Mouse (Mus musculus) stomach, postnatal 0 days (tissue): ENCODE data around the gene Rbm33. TPM values are rescaled to one million over a fixed set of nuclear protein-coding genes. Genes with fewer than 3 reads are reported as not detected.

Experiments used
- ATAC-seq: fragments of 200-750 bp; cut with Nextera tagmentation; 2 replicates; pipeline ENCODE4 v1.8.0; 2017; ENCODE audit not compliant: low FRiP score, low TSS enrichment
- DNase-seq: peaks from one replicate; pipeline ENCODE4 v3.0.0-alpha.2; 2016; ENCODE audit warnings: low spot score
- H3K27ac ChIP-seq: fragments of 300-500 bp; sonication (generic); replicated peaks from 2 replicates; pipeline ENCODE4 v1.5.1; 2014; ENCODE audit warnings: mild to moderate bottlenecking, control low read depth
- H3K27me3 ChIP-seq: fragments of 300-500 bp; sonication (generic); 2 replicates; pipeline ENCODE4 v1.6.1; 2014; ENCODE audit warnings: low read length; ENCODE audit not compliant: control insufficient read depth, insufficient read depth
- H3K36me3 ChIP-seq: fragments of 300-500 bp; sonication (generic); 2 replicates; pipeline ENCODE4 v1.6.1; 2014; ENCODE audit warnings: low read length, mixed read lengths; ENCODE audit not compliant: control insufficient read depth, insufficient read depth
- H3K4me1 ChIP-seq: fragments of 300-500 bp; sonication (generic); replicated peaks from 2 replicates; pipeline ENCODE4 v1.6.1; 2014; ENCODE audit warnings: antibody characterized with exemption; ENCODE audit not compliant: control insufficient read depth, insufficient read depth
- H3K4me2 ChIP-seq: fragments of 300-500 bp; sonication (generic); replicated peaks from 2 replicates; pipeline ENCODE4 v1.6.1; 2014; ENCODE audit warnings: low read depth, mild to moderate bottlenecking, control low read depth, moderate library complexity
- H3K4me3 ChIP-seq: fragments of 300-500 bp; sonication (generic); 2 replicates; pipeline ENCODE4 v1.5.1; 2014; ENCODE audit warnings: low read depth, low read length, control low read depth
- H3K9ac ChIP-seq: fragments of 300-500 bp; sonication (generic); 2 replicates; pipeline ENCODE4 v1.6.1; 2014; ENCODE audit warnings: mild to moderate bottlenecking, low read length, control low read depth, mixed read lengths
- H3K9me3 ChIP-seq: fragments of 300-500 bp; sonication (generic); 2 replicates; pipeline ENCODE4 v1.6.1; 2016; ENCODE audit warnings: low read length; ENCODE audit not compliant: control insufficient read depth
- CTCF ChIP-seq: IDR thresholded peaks from 2 replicates; pipeline ENCODE4 v1.5.1; 2016; ENCODE audit warnings: antibody characterized with exemption, low read depth, mild to moderate bottlenecking, moderate library complexity
- EP300 ChIP-seq: optimal IDR thresholded peaks from 2 replicates; pipeline ENCODE3; 2016; ENCODE audit warnings: antibody characterized with exemption
- WGBS: fragments of 180-500 bp; shearing (Covaris S2); extraction: QIAGEN DNeasy Blood & Tissue Kit; methylation state at CpG from one replicate; pipeline ENCODE4 v1.1.7; 2014; 5-methylcytosine and 5-hydroxymethylcytosine counted together
- polyA plus RNA-seq: library from polyadenylated mRNA; unstranded; fragments of >200 nt; fragmentation: Nextera tagmentation; extraction: Ambion mirVana; gene quantifications from 2 replicates; pipeline ENCODE4 v1.2.1, GENCODE M21; 2015

The Rbm33 gene
- polyA plus RNA-seq, 1 experiment from 2014 or later, result 4.7 TPM

GRCm38 (mm10) chr5:28463656-28464055 is 146.7 kb downstream of the Rbm33 start:
- Histone ChIP-seq H3K4me3 (peak overlapping the region; percentile 51), H3K9me3 (no peaks in the 10 kb centered on the region), H3K27ac (peak overlapping the region; percentile 49; the same call in 1 of the 2 replicates), H3K9ac (no peak overlapping the region), H3K36me3 (no peaks in the 10 kb centered on the region), H3K4me1 (0 out of 2 replicates have a peak, but pooled peaks cover 2% of the 10 kb centered on the region), H3K27me3 (peaks cover 9% of the 10 kb centered on the region; the same call in 1 of the 2 replicates), H3K4me2 (peak overlapping the region; percentile 75)
- WGBS, result 4% methylated on average over 10 of the region's 10 CpGs
- peak; percentile 41 for DNase-seq
- ATAC-seq, result no peak
- no peak for TF ChIP-seq EP300
- TF ChIP-seq CTCF, result no peak

GRCm38 (mm10) chr5:28464361-28465098 is 147.6 kb downstream of the Rbm33 start:
- WGBS, result under 1% methylated on average over 67 of the region's 76 CpGs
- Histone ChIP-seq H3K36me3 (no peaks in the 10 kb centered on the region), H3K9ac (peak overlapping the region; percentile 54), H3K4me1 (0 out of 2 replicates have a peak, but pooled peaks cover 2% of the 10 kb centered on the region), H3K27me3 (peaks cover 7% of the 10 kb centered on the region; the same call in 1 of the 2 replicates), H3K4me3 (peak overlapping the region; percentile 51), H3K4me2 (peak overlapping the region; percentile 75), H3K27ac (peak overlapping the region; percentile 49), H3K9me3 (no peaks in the 10 kb centered on the region)
- DNase-seq, result peak; percentile 69
- TF ChIP-seq EP300, result no peak
- TF ChIP-seq CTCF, result no peak
- ATAC-seq, result peak; percentile 38

GRCm38 (mm10) chr5:28465099-28465406 is 148.1 kb downstream of the Rbm33 start:
- peak; percentile 53 for DNase-seq
- Histone ChIP-seq H3K9me3 (no peaks in the 10 kb centered on the region), H3K9ac (peak overlapping the region; percentile 54), H3K36me3 (no peaks in the 10 kb centered on the region), H3K27ac (peak overlapping the region; percentile 49; the same call in 1 of the 2 replicates), H3K4me2 (peak overlapping the region; percentile 75), H3K27me3 (peaks cover 2% of the 10 kb centered on the region; the same call in 1 of the 2 replicates), H3K4me1 (no peaks in the 10 kb centered on the region), H3K4me3 (peak overlapping the region; percentile 51)
- WGBS, result 2% methylated on average over 28 of the region's 29 CpGs
- no peak for TF ChIP-seq CTCF
- TF ChIP-seq EP300, result no peak
- ATAC-seq, result no peak

- no peaks in the 10 kb centered on the region for H3K36me3 ChIP-seq
- under 1% methylated on average over 18 of the region's 18 CpGs for WGBS
- no peaks in the 10 kb centered on the region for H3K4me1 ChIP-seq
- no peak for ATAC-seq
- peak overlapping the region; percentile 56 for H3K27ac ChIP-seq
- DNase-seq, result no peak
- H3K9ac ChIP-seq, result peak overlapping the region; percentile 54
- TF ChIP-seq EP300 (no peak), CTCF (no peak)
- H3K4me3 ChIP-seq, result peak overlapping the region; percentile 51
- H3K4me2 ChIP-seq, result peak overlapping the region; percentile 75
- H3K9me3 ChIP-seq, result no peaks in the 10 kb centered on the region
- peaks cover under 1% of the 10 kb centered on the region; the same call in 1 of the 2 replicates for H3K27me3 ChIP-seq
These were observed 148.6 kb downstream of the Rbm33 start for GRCm38 (mm10) chr5:28465526-28465925.

- Histone ChIP-seq H3K27me3 (no peaks in the 10 kb centered on the region; the same call in 1 of the 2 replicates), H3K4me1 (no peaks in the 10 kb centered on the region), H3K27ac (peak overlapping the region; percentile 71), H3K4me3 (peak overlapping the region; percentile 51), H3K9me3 (no peaks in the 10 kb centered on the region), H3K36me3 (no peaks in the 10 kb centered on the region), H3K4me2 (peak overlapping the region; percentile 75), H3K9ac (peak overlapping the region; percentile 51)
- under 1% methylated on average over 15 of the region's 15 CpGs for WGBS
- no peak for TF ChIP-seq CTCF
- no peak for TF ChIP-seq EP300
- DNase-seq (peak; percentile 63), ATAC-seq (no peak)
These were observed 149.4 kb downstream of the Rbm33 start for GRCm38 (mm10) chr5:28466351-28466750.

GRCm38 (mm10) chr5:28466760-28467306 is 149.9 kb downstream of the Rbm33 start, which contains the start of gene Shh:
Shh (minus strand) TSS chr5:28467256.
- DNase-seq, result peak; percentile 55
- TF ChIP-seq EP300 (no peak), CTCF (no peak)
- Histone ChIP-seq H3K27me3 (no peaks in the 10 kb centered on the region; the same call in 1 of the 2 replicates), H3K4me3 (peak within 1 kb of the TSS; percentile 51), H3K9ac (peak within 1 kb of the TSS; percentile 51), H3K9me3 (no peaks in the 10 kb centered on the region), H3K27ac (peak within 1 kb of the TSS; percentile 71), H3K36me3 (no peaks in the 10 kb centered on the region), H3K4me1 (no peaks in the 10 kb centered on the region), H3K4me2 (peak within 1 kb of the TSS; percentile 75)
- ATAC-seq, result no peak
- WGBS, result under 1% methylated on average over 23 of the region's 31 CpGs

Other genes starting within 250 kb of the Rbm33 start
- gene Insig1, start 245.8 kb upstream of the Rbm33 start, polyA plus RNA-seq, result 62.3 and 67.7 TPM in 2 replicates
- not detected in 2 replicates for gene En2, start 151.4 kb upstream of the Rbm33 start, polyA plus RNA-seq
- gene Cnpy1, start 71.3 kb upstream of the Rbm33 start, polyA plus RNA-seq, result 0.08 and 0.21 TPM in 2 replicates
- 4.6 and 5.5 TPM in 2 replicates for gene Shh, start 150.1 kb downstream of the Rbm33 start, polyA plus RNA-seq